Mouse (Mus musculus) ES-Bruce4 (cell line): ENCODE results near the gene Cemip2. TPM values are rescaled to one million over a fixed set of nuclear protein-coding genes. Genes with fewer than 3 reads are reported as not detected.

Experiments
- H3K27ac ChIP-seq: 2 replicates; pipeline ENCODE4 v1.5.1; 2012; ENCODE audit warnings: low read length, inconsistent platforms; ENCODE audit not compliant: insufficient read depth
- H3K27me3 ChIP-seq: 2 replicates; pipeline ENCODE4 v1.6.1; 2012; ENCODE audit warnings: mild to moderate bottlenecking, low read length, inconsistent platforms; ENCODE audit not compliant: control insufficient read depth, poor library complexity, insufficient read depth, severe bottlenecking
- H3K36me3 ChIP-seq: 2 replicates; pipeline ENCODE4 v1.6.1; 2012; ENCODE audit warnings: inconsistent platforms, mild to moderate bottlenecking, low read length, moderate library complexity; ENCODE audit not compliant: control insufficient read depth, poor library complexity, insufficient read depth, severe bottlenecking
- H3K4me1 ChIP-seq: one replicate; pipeline ENCODE4 v1.8.1; 2011; ENCODE audit warnings: low read length; ENCODE audit not compliant: control insufficient read depth, insufficient read depth
- H3K4me3 ChIP-seq: 2 replicates; pipeline ENCODE4 v1.5.1; 2011; ENCODE audit warnings: low read depth, mild to moderate bottlenecking, low read length
- H3K9ac ChIP-seq: 2 replicates; pipeline ENCODE4 v1.6.1; 2012; ENCODE audit warnings: low read depth, mild to moderate bottlenecking, inconsistent platforms; ENCODE audit not compliant: poor library complexity, severe bottlenecking
- H3K9me3 ChIP-seq: replicated peaks from 2 replicates; pipeline ENCODE4 v1.6.1; 2012; ENCODE audit warnings: mild to moderate bottlenecking, low read length, inconsistent platforms; ENCODE audit not compliant: control insufficient read depth, poor library complexity, insufficient read depth, severe bottlenecking
- CTCF ChIP-seq: IDR thresholded peaks from one replicate; pipeline ENCODE4 v1.8.1; 2011; ENCODE audit warnings: low read depth, low read length
- EP300 ChIP-seq: IDR thresholded peaks from 2 replicates; pipeline ENCODE4 v1.6.1; 2011; ENCODE audit warnings: low read depth, low read length; ENCODE audit not compliant: insufficient read depth
- POLR2A ChIP-seq: IDR thresholded peaks from one replicate; pipeline ENCODE4 v1.8.1; 2011; ENCODE audit warnings: low read length; ENCODE audit not compliant: insufficient read depth
- polyA plus RNA-seq: library from polyadenylated mRNA; stranded (reverse); fragments of >200 nt; gene quantifications from 2 replicates; pipeline ENCODE4 v1.2.4, GENCODE M21; 2011; ENCODE audit warnings: low read depth; ENCODE audit not compliant: missing spikeins, insufficient read depth, insufficient read length

The Cemip2 gene
- polyA plus RNA-seq, 1 experiment = 43.1 TPM

DNA sequence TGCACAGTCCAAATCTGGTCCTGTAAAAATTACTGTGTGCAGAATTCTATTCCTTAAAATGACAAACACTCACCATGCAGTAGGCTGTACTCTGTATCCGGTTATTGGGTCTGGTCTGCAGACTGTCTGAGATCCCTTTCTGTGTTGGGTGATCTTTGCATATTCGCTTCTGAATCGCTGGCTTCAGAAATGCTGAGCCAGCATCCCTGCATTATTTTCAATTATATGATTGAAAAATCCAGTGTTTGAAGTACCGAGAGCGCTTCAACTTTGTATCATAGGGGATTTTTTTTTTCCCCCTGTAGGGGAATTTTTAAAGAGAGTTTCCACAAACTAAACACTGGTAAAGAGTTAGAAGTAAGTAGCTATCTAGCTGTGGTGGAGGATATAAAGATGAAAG lies 32.0 kb downstream of the Cemip2 start:
- Histone ChIP-seq H3K36me3 (peaks cover 67% of the 10 kb centered on the region), H3K27ac (no peak overlapping the region), H3K9ac (no peak overlapping the region), H3K4me1 (no peaks in the 10 kb centered on the region), H3K9me3 (no peaks in the 10 kb centered on the region), H3K4me3 (no peak overlapping the region), H3K27me3 (no peaks in the 10 kb centered on the region)
- TF ChIP-seq EP300 (no peak), POLR2A (no peak), CTCF (no peak)

DNA sequence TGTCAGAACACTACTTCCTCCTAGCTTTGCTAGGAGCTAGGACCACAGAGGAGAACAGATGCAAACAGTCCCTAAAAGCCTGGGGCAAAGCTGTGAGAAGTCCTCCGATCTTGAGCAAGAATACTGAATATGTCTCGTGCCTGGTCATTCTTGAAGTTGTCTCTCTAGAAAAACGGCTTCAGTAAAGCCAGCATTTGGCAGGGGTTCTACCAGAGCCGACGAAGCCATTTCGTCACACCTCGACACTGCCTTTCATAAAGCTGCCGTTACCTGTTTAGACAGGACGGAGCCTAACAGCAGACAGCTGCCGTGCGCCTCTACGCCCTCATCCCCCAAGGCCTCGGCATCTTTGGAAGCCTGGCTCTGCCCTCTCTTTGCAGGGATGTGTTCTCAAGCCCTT lies 35.4 kb downstream of the Cemip2 start:
- H3K4me3 ChIP-seq = no peak overlapping the region
- H3K27ac ChIP-seq = no peak overlapping the region
- no peaks in the 10 kb centered on the region for H3K9me3 ChIP-seq
- no peak for TF ChIP-seq CTCF
- TF ChIP-seq POLR2A = no peak
- TF ChIP-seq EP300 = no peak
- H3K9ac ChIP-seq = no peak overlapping the region
- H3K36me3 ChIP-seq = peaks cover 58% of the 10 kb centered on the region
- no peaks in the 10 kb centered on the region for H3K27me3 ChIP-seq
- H3K4me1 ChIP-seq = peaks cover 2% of the 10 kb centered on the region

DNA sequence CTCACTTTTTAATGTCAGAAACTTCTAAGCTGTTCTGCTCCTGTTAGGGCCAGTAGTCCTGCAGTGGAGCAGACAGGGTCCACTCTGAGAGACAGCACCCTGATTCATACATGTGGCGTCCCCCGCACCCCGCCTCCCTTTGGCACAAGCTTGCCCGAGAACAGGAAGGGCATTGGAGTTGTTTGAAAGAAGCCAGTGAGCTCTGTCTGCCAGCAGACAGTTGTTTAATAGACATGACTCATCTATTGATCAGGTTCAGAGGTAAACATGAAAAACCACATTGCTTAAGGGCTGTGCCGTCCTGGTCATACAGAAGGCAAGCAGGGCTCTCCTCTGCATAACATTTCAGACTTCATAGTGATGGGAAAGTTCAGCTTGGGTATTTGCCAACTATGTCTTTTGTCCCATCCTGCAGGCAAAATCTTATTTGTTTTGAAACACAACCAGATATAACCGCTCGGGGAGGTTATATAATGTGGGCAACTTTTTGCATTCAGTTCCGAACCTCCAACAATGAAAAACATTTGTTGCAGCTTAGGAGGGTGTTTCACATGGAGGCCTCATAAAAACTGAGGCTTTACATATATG lies 36.4 kb downstream of the Cemip2 start:
- Histone ChIP-seq H3K4me1 (peaks cover 2% of the 10 kb centered on the region), H3K9me3 (no peaks in the 10 kb centered on the region), H3K27ac (no peak overlapping the region), H3K36me3 (peaks cover 57% of the 10 kb centered on the region), H3K9ac (no peak overlapping the region), H3K27me3 (no peaks in the 10 kb centered on the region), H3K4me3 (no peak overlapping the region)
- TF ChIP-seq CTCF = no peak
- no peak for TF ChIP-seq EP300
- no peak for TF ChIP-seq POLR2A

DNA sequence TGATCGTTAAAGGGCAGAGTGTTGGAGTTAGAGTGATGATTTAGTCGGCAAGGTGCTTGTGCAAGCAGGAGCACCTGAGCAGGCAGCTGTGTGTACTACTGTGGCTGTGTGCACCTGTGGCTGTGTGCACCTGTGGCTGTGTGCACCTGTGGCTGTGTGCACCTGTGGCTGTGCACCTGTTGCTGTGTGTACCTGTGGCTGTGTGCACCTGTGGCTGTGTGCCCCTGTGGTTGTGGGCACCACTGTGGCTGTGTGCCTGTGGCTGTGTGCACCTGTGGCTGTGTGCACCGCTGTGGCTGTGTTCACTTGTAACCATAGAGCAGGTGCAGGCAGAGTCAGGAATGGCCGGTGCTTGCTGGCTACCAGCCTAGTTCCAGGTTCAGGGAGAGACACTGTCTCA lies 38.1 kb downstream of the Cemip2 start:
- no peak for TF ChIP-seq EP300
- no peak for TF ChIP-seq POLR2A
- no peak for TF ChIP-seq CTCF
- Histone ChIP-seq H3K9me3 (no peaks in the 10 kb centered on the region), H3K27ac (no peak overlapping the region), H3K27me3 (no peaks in the 10 kb centered on the region), H3K4me1 (peaks cover 2% of the 10 kb centered on the region), H3K4me3 (no peak overlapping the region), H3K9ac (no peak overlapping the region), H3K36me3 (peaks cover 57% of the 10 kb centered on the region)

DNA sequence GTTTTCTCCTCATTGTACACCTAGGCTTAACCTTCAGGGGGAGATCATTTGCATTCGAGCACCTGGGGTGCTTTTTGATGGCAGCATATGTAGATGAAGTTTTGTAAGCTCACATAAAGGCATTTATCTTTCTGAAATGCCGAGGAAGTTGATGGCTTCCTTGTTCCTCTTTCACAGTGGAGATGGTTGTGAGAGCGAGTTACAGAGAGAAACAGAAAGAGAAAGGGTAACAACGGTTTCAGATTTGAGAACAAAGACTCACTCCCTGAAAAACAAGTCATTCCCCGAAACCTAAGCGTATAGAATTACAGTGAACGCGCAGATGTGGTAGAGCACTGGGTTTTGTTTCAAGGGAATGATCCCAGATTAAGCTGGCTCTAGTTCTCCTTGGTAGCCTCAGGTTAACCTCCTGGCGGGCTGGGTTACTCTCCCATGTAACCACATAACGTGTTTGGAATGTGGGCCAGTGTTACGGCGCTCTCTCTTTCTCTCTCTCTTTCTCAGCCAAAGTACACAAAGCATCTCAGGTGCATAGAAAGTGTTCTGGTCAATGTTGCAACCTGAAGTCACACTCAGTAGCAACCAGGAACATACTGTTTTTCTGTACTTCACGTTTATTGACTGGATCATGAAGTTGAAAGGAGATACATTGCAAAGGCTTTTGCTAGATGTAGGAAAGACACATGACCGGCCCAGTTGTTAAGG lies 40.0 kb downstream of the Cemip2 start:
- Histone ChIP-seq H3K9ac (no peak overlapping the region), H3K27ac (peak overlapping the region; percentile 47), H3K4me3 (no peak overlapping the region), H3K36me3 (peaks cover 40% of the 10 kb centered on the region), H3K4me1 (peaks cover 2% of the 10 kb centered on the region), H3K27me3 (no peaks in the 10 kb centered on the region), H3K9me3 (no peaks in the 10 kb centered on the region)
- TF ChIP-seq POLR2A = no peak
- 0 out of 2 replicates have a peak, but pooled peaks have one; percentile 29 for TF ChIP-seq EP300

DNA sequence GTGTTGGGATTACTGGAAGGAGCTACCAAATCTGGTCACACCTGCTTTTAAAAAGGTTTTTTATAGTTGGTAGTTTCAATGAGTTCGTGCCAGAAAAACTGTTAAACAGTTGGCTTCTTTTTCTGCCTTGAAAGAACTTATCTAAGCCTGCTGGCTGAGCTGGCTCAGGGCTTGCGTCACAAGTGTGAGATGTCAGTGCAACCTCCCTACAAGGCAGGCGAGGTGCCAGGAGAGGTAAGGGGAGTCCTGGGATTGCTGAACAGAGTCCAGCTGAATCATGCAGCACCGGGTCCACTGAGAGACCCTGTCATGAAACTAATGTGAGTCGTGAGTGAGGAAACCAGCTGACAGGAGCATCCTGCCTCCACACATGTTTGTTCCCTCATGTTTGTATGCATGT lies 41.4 kb downstream of the Cemip2 start:
- no peaks in the 10 kb centered on the region for H3K27me3 ChIP-seq
- no peak overlapping the region for H3K9ac ChIP-seq
- H3K4me1 ChIP-seq = peaks cover 2% of the 10 kb centered on the region

More for the DNA sequence above, 41.4 kb downstream of the Cemip2 start:
- TF ChIP-seq EP300 (no peak), POLR2A (no peak), CTCF (no peak)
- Histone ChIP-seq H3K9me3 (0 out of 2 replicates have a peak, but pooled peaks cover 3% of the 10 kb centered on the region), H3K4me3 (no peak overlapping the region), H3K36me3 (peaks cover 37% of the 10 kb centered on the region), H3K27ac (no peak overlapping the region)
